Mouse (Mus musculus): ENCODE results near the gene Pfdn6.
A peak's percentile ranks its signal among the peaks of the same experiment; 100 is the strongest.
"Not testable (repeated sequence)": the region's sequence is repeated elsewhere in the genome, so short reads cannot be mapped to it uniquely, and the experiment has no call there.

Gene Pfdn6

GRCm38 (mm10) chr17:33915671-33916250 lies 24.4 kb downstream of the Pfdn6 start, which contains the start of the genes Tapbp and Zbtb22:
TSS of gene Tapbp (plus strand) at chr17:33915899.
TSS of gene Zbtb22 (plus strand) at chr17:33915904.
- DNase-seq: peak; percentile 93 to 95

GRCm38 (mm10) chr17:33914969-33915391 lies 25.2 kb downstream of the Pfdn6 start:
- peak in 1 of 2 experiments; percentile 28 for DNase-seq

GRCm38 (mm10) chr17:33913905-33914304 lies 26.2 kb downstream of the Pfdn6 start:
- no peak for DNase-seq

GRCm38 (mm10) chr17:33913264-33913663 lies 26.9 kb downstream of the Pfdn6 start:
- no peak for DNase-seq

- peak in 1 of 2 experiments; percentile 22 for DNase-seq
Measured at GRCm38 (mm10) chr17:33911813-33912414, 28.2 kb downstream of the Pfdn6 start.

- DNase-seq: no peak
Measured at GRCm38 (mm10) chr17:33911052-33911812, 28.9 kb downstream of the Pfdn6 start.

GRCm38 (mm10) chr17:33910346-33911051 lies 29.6 kb downstream of the Pfdn6 start:
- peak in 1 of 2 experiments; percentile 34 for DNase-seq

- DNase-seq: peak; percentile 57 to 59
Measured at GRCm38 (mm10) chr17:33909869-33910250, 30.3 kb downstream of the Pfdn6 start.

- peak; percentile 98 to 99 for DNase-seq
Measured at GRCm38 (mm10) chr17:33909077-33909868, 30.9 kb downstream of the Pfdn6 start, which contains the start of gene Daxx. TSS of gene Daxx (plus strand) at chr17:33909414.

- DNase-seq: peak; percentile 47 to 62
Measured at GRCm38 (mm10) chr17:33908331-33909076, 31.6 kb downstream of the Pfdn6 start.

- DNase-seq: not testable (repeated sequence)
Measured at GRCm38 (mm10) chr17:33904835-33905234, 35.3 kb downstream of the Pfdn6 start, which contains the start of gene Platr17. TSS of gene Platr17 (plus strand) at chr17:33905135.

GRCm38 (mm10) chr17:33903911-33904651 lies 36.1 kb downstream of the Pfdn6 start:
- not testable (repeated sequence) for DNase-seq

- no peak for DNase-seq
Measured at GRCm38 (mm10) chr17:33902491-33902890, 37.7 kb downstream of the Pfdn6 start.

GRCm38 (mm10) chr17:33902079-33902478 lies 38.1 kb downstream of the Pfdn6 start:
- DNase-seq: no peak

GRCm38 (mm10) chr17:33901653-33902052 lies 38.5 kb downstream of the Pfdn6 start:
- DNase-seq: no peak

- no peak for DNase-seq
Measured at GRCm38 (mm10) chr17:33900989-33901314, 39.2 kb downstream of the Pfdn6 start.

GRCm38 (mm10) chr17:33900281-33900988 lies 39.7 kb downstream of the Pfdn6 start:
- DNase-seq: no peak

GRCm38 (mm10) chr17:33899642-33900041 lies 40.5 kb downstream of the Pfdn6 start:
- no peak for DNase-seq

- DNase-seq: not testable (repeated sequence)
Measured at GRCm38 (mm10) chr17:33898193-33898592, 42.0 kb downstream of the Pfdn6 start.
